ENCODE assay signal across 15 mouse cellular contexts in genomic region chr11:109616766-109617165, GRCm38 (mm10). TPM values are rescaled to one million over a fixed set of nuclear protein-coding genes. Genes with fewer than 3 reads are reported as not detected.
DNase-seq lines count a peak whose midpoint lies in the region; ATAC-seq and TF ChIP-seq lines count a peak whose summit lies in the region.
"Had no signal": no experiment of that assay in that cellular context is flagged by ENCODE, and none has a peak within 500 bp of the region (broad histone marks: within the 10 kb centered on the region; RNA-seq: fewer than 3 reads in every experiment).

No protein-coding gene starts in this region.

- peaks cover 10% of the 10 kb centered on the region; the same call in 1 of the 2 replicates for H3K4me1 ChIP-seq in lung, embryonic 16.5 days (replicated peaks; ENCODE audit: control insufficient read depth, insufficient read depth, low read length)
- H3K4me1 ChIP-seq in heart, postnatal 0 days (ENCODE audit: control insufficient read depth, insufficient read depth), result peaks cover 10% of the 10 kb centered on the region

- no peaks in the 10 kb centered on the region for H3K79me2 ChIP-seq in macrophage (ENCODE audit: inconsistent target)

- WGBS in lung, embryonic 16.5 days, result 32% methylated on average over 4 of the region's 4 CpGs
- WGBS in heart, postnatal 0 days, result 39% methylated on average over 4 of the region's 4 CpGs
- WGBS in macrophage (ENCODE audit: missing documents), result 45% methylated on average over 4 of the region's 4 CpGs

- no peaks in the 10 kb centered on the region for H3K9me3 ChIP-seq in lung, embryonic 16.5 days (ENCODE audit: control insufficient read depth, low read length)
- H3K9me3 ChIP-seq in heart, postnatal 0 days (replicated peaks; ENCODE audit: control insufficient read depth, low read length), result no peaks in the 10 kb centered on the region
- H3K9me3 ChIP-seq: hindbrain, embryonic 12.5 days; limb, embryonic 13.5 days had no signal

- no peak overlapping the region for H3K4me2 ChIP-seq in lung, embryonic 16.5 days (ENCODE audit: low read depth, low read length)
- H3K4me2 ChIP-seq in heart, postnatal 0 days (ENCODE audit: low read depth, low read length), result no peak overlapping the region
- H3K4me2 ChIP-seq: hindbrain, embryonic 12.5 days; limb, embryonic 13.5 days had no signal

- DNase-seq in adrenal gland, postnatal 36 days, result peak; percentile 41 to 46
- DNase-seq in adrenal gland, postnatal 4 days (ENCODE audit: low spot score in 2 of 2), result no peak
- DNase-seq in lung, postnatal 25 days (ENCODE audit: low spot score), result no peak
- peak; percentile 67 for DNase-seq in heart, postnatal 0 days (ENCODE audit: low spot score)
- DNase-seq in thymus, postnatal 10 days (ENCODE audit: low spot score in 2 of 2), result no peak
- DNase-seq in layer of hippocampus, adult 2 months (ENCODE audit: low spot score in 2 of 2), result no peak
- DNase-seq: B cell, adult 2 months; embryo, embryonic 11 days; midbrain, embryonic 14.5 days had no signal

- H3K27ac ChIP-seq in lung, embryonic 16.5 days (ENCODE audit: low read length), result peak overlapping the region; percentile 48; the same call in 1 of the 2 replicates
- H3K27ac ChIP-seq in heart, postnatal 0 days (ENCODE audit: low read depth), result peak overlapping the region; percentile 16
- H3K27ac ChIP-seq in macrophage, result peak overlapping the region; percentile 41
- H3K27ac ChIP-seq in layer of hippocampus, adult 2 months, result no peak overlapping the region
- H3K27ac ChIP-seq: hindbrain, embryonic 12.5 days; limb, embryonic 13.5 days had no signal

- H3K4me3 ChIP-seq in lung, embryonic 16.5 days (ENCODE audit: low read length), result no peak overlapping the region
- no peak overlapping the region for H3K4me3 ChIP-seq in heart, postnatal 0 days (ENCODE audit: low read depth, low read length)
- H3K4me3 ChIP-seq in macrophage (ENCODE audit: inconsistent target), result no peak overlapping the region
- H3K4me3 ChIP-seq in layer of hippocampus, adult 2 months, result no peak overlapping the region
- H3K4me3 ChIP-seq: hindbrain, embryonic 12.5 days; limb, embryonic 13.5 days had no signal

- TF ChIP-seq CTCF in heart, postnatal 0 days (IDR thresholded peaks at IDR 0.05; ENCODE audit: low read depth), result no peak
- no peak for TF ChIP-seq CTCF in layer of hippocampus, adult 2 months (conservative IDR thresholded peaks at IDR 0.05)

- no peak for TF ChIP-seq EP300 in heart, postnatal 0 days (IDR thresholded peaks at IDR 0.05; ENCODE audit: low read depth)

- H3K36me3 ChIP-seq in lung, embryonic 16.5 days (ENCODE audit: control insufficient read depth, insufficient read depth, low read length), result no peaks in the 10 kb centered on the region
- no peaks in the 10 kb centered on the region for H3K36me3 ChIP-seq in heart, postnatal 0 days (replicated peaks; ENCODE audit: control insufficient read depth, insufficient read depth, low read length)
- no peaks in the 10 kb centered on the region for H3K36me3 ChIP-seq in macrophage (ENCODE audit: inconsistent target)
- H3K36me3 ChIP-seq: hindbrain, embryonic 12.5 days; limb, embryonic 13.5 days had no signal

- ATAC-seq in lung, embryonic 16.5 days (ENCODE audit: low read depth), result no peak
- no peak for ATAC-seq in heart, postnatal 0 days (ENCODE audit: insufficient read depth, low read depth)
- ATAC-seq: forebrain, embryonic 14.5 days; Patski had no signal

- H3K27me3 ChIP-seq in lung, embryonic 16.5 days (ENCODE audit: control insufficient read depth, insufficient read depth, low read depth, low read length), result no peaks in the 10 kb centered on the region
- no peaks in the 10 kb centered on the region for H3K27me3 ChIP-seq in heart, postnatal 0 days (ENCODE audit: control insufficient read depth, insufficient read depth, low read length)
- H3K27me3 ChIP-seq: hindbrain, embryonic 12.5 days; limb, embryonic 13.5 days; Patski had no signal

- no peak overlapping the region for H3K9ac ChIP-seq in lung, embryonic 16.5 days (ENCODE audit: low read length)
- H3K9ac ChIP-seq in heart, postnatal 0 days (replicated peaks; ENCODE audit: low read depth, low read length), result no peak overlapping the region
- H3K9ac ChIP-seq: hindbrain, embryonic 12.5 days; limb, embryonic 13.5 days had no signal

RNA-seq across cellular contexts. Expression of gene Wipi1, which starts 5.0 kb away (rescaled TPM):
- total RNA-seq in adrenal gland, postnatal 36 days (2021), result 10 to 100 TPM; 26.8 to 56.0 TPM
- total RNA-seq in adrenal gland, postnatal 4 days (2021), result 10 to 100 TPM; 51.9 to 53.1 TPM
- 44.2 and 46.4 TPM in 2 replicates for polyA plus RNA-seq in lung, embryonic 16.5 days (2015; fragmentation: Nextera tagmentation; extraction: Ambion mirVana)
- 40.8 and 53.2 TPM in 2 replicates for total RNA-seq in heart, postnatal 0 days (2014; rRNA removed; ENCODE audit: low replicate concordance)
- 65.4 and 67.1 TPM in 2 replicates for polyA plus RNA-seq in heart, postnatal 0 days (2015; fragmentation: Nextera tagmentation; extraction: Ambion mirVana)
- total RNA-seq in macrophage (2018; cell fraction: chromatin; rRNA removed), result 10 to 100 TPM in 7 of 26 experiments, 1 to 10 TPM in 19; 1.0 to 16.4 (median 7.5) TPM
- 10 to 100 TPM in 7 of 26 experiments, 1 to 10 TPM in 19; 5.6 to 13.5 (median 8.4) TPM for total RNA-seq in macrophage (2018; cell fraction: cytosol; rRNA removed)
- total RNA-seq in macrophage (2018; cell fraction: nucleus; rRNA removed), result 10 to 100 TPM in 2 of 26 experiments, 1 to 10 TPM in 24; 2.3 to 13.2 (median 5.4) TPM
- polyA plus RNA-seq in macrophage (2018), result 10.1 to 15.3 TPM (median 10.7 TPM) in 3 replicates
- 10 to 100 TPM; 21.6 to 22.2 TPM for total RNA-seq in layer of hippocampus, adult 2 months (2021)

RNA-seq across cellular contexts. Expression of gene Prkar1a, which starts 32.4 kb away (rescaled TPM):
- 100 to 1,000 TPM; 421 to 431 TPM for total RNA-seq in adrenal gland, postnatal 36 days (2021)
- 100 to 1,000 TPM; 428 to 430 TPM for total RNA-seq in adrenal gland, postnatal 4 days (2021)
- polyA plus RNA-seq in lung, embryonic 16.5 days (2015; fragmentation: Nextera tagmentation; extraction: Ambion mirVana), result 393 and 407 TPM in 2 replicates
- 163 and 237 TPM in 2 replicates for total RNA-seq in heart, postnatal 0 days (2014; rRNA removed; ENCODE audit: low replicate concordance)
- 483 and 530 TPM in 2 replicates for polyA plus RNA-seq in heart, postnatal 0 days (2015; fragmentation: Nextera tagmentation; extraction: Ambion mirVana)
- 100 to 1,000 TPM in 24 of 26 experiments, 10 to 100 TPM in 2; 70.8 to 161 (median 127) TPM for total RNA-seq in macrophage (2018; cell fraction: chromatin; rRNA removed)
- 100 to 1,000 TPM; 137 to 208 (median 174) TPM for total RNA-seq in macrophage (2018; cell fraction: cytosol; rRNA removed)
- total RNA-seq in macrophage (2018; cell fraction: nucleus; rRNA removed), result 100 to 1,000 TPM in 25 of 26 experiments, 10 to 100 TPM in 1; 95.0 to 217 (median 139) TPM
- polyA plus RNA-seq in macrophage (2018), result 144 to 219 TPM (median 175 TPM) in 3 replicates
- total RNA-seq in layer of hippocampus, adult 2 months (2021), result 100 to 1,000 TPM; 522 to 554 TPM

Comparison
In these comparisons a context has a peak if more than half of its experiments do, and no peak if none do; other contexts are left out.
1. DNase-seq: peak in adrenal gland, postnatal 36 days (2 of 2) and heart, postnatal 0 days (single experiment); none in adrenal gland, postnatal 4 days (0 of 2), lung, postnatal 25 days (single experiment), thymus, postnatal 10 days (0 of 2) and layer of hippocampus, adult 2 months (0 of 2).